Mouse (Mus musculus) neural tube, embryonic 12.5 days (tissue): ENCODE data around the gene Krt42. TPM values are rescaled to one million over a fixed set of nuclear protein-coding genes. Genes with fewer than 3 reads are reported as not detected.
"Not testable (repeated sequence)": the region's sequence is repeated elsewhere in the genome, so short reads cannot be mapped to it uniquely, and the experiment has no call there.

ENCODE experiments used
- ATAC-seq: fragments of 200-750 bp; cut with Nextera tagmentation; 2 replicates; pipeline ENCODE4 v1.8.0; 2017; ENCODE audit warnings: low read depth, mild to moderate bottlenecking, moderate TSS enrichment, moderate library complexity; ENCODE audit not compliant: low FRiP score
- H3K27ac ChIP-seq: fragments of 300-500 bp; sonication (generic); 2 replicates; pipeline ENCODE4 v1.5.1; 2016
- H3K27me3 ChIP-seq: fragments of 300-500 bp; sonication (generic); replicated peaks from 2 replicates; pipeline ENCODE4 v1.6.1; 2016; ENCODE audit warnings: mild to moderate bottlenecking
- H3K36me3 ChIP-seq: fragments of 300-500 bp; sonication (generic); 2 replicates; pipeline ENCODE4 v1.6.1; 2016; ENCODE audit warnings: mild to moderate bottlenecking
- H3K4me1 ChIP-seq: fragments of 300-500 bp; sonication (generic); 2 replicates; pipeline ENCODE4 v1.6.1; 2016
- H3K4me2 ChIP-seq: fragments of 300-500 bp; sonication (generic); replicated peaks from 2 replicates; pipeline ENCODE4 v1.6.1; 2016; ENCODE audit warnings: mild to moderate bottlenecking
- H3K4me3 ChIP-seq: fragments of 300-500 bp; sonication (generic); 2 replicates; pipeline ENCODE4 v1.5.1; 2016
- H3K9ac ChIP-seq: fragments of 300-500 bp; sonication (generic); 2 replicates; pipeline ENCODE4 v1.6.1; 2016; ENCODE audit warnings: mild to moderate bottlenecking
- H3K9me3 ChIP-seq: fragments of 300-500 bp; sonication (generic); 2 replicates; pipeline ENCODE4 v1.6.1; 2016; ENCODE audit warnings: mild to moderate bottlenecking
- WGBS: fragments of 180-500 bp; shearing (Covaris S2); methylation state at CpG from one replicate; pipeline ENCODE4 v1.1.7; 2016; 5-methylcytosine and 5-hydroxymethylcytosine counted together
- polyA plus RNA-seq: library from polyadenylated mRNA; unstranded; fragments of >200 nt; fragmentation: Nextera tagmentation; extraction: Ambion mirVana; gene quantifications from 2 replicates; pipeline ENCODE4 v1.2.1, GENCODE M21; 2016

Krt42 gene
- polyA plus RNA-seq, 1 experiment from 2014 or later: not detected

DNA sequence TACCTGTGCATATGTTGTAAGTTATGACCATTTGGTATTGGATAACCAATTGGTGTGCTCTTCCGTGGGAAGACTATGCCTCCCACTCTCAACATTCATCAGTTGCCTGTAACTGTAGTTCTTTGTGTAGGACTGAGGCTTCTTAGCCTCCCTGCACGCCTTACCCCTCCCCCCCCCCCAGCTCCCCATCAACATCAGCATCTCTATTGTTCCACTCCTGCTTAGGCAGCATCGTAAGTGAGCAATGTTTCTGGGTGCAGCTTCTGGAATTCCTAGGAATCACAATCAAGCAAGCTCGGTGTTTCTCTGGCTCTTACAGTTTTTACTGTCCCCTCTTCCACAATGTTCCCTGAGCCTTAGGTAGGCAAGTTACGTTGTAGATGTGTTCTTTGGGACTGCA is 5.8 kb upstream of the Krt42 start:
- WGBS: 40% methylated on average over 5 of the region's 5 CpGs
- H3K27me3 ChIP-seq: no peaks in the 10 kb centered on the region
- no peaks in the 10 kb centered on the region for H3K9me3 ChIP-seq
- H3K4me3 ChIP-seq: no peak overlapping the region
- no peaks in the 10 kb centered on the region for H3K4me1 ChIP-seq
- no peak for ATAC-seq
- no peak overlapping the region for H3K4me2 ChIP-seq
- no peak overlapping the region for H3K27ac ChIP-seq
- no peaks in the 10 kb centered on the region for H3K36me3 ChIP-seq
- no peak overlapping the region for H3K9ac ChIP-seq

DNA sequence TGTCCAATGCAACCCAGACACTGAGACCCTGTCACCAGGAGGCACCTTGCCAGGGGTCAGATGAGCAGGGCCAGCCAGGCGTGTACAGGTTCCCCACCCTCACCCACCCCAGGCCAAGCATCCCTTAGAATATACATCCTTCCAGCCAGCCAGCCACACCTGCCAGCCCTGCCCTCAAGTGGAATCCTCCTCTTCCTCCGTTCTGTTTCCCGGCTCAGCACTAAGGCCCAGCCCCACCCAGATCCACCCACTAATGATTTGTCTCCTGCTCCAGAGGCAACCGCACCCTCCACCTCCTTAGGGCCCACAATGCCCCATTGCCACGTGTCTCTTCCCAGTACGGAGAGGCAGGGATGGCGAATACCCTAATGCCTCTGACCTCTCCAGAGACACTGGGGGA is 5.0 kb upstream of the Krt42 start:
- Histone ChIP-seq H3K9me3 (no peaks in the 10 kb centered on the region), H3K9ac (no peak overlapping the region), H3K4me2 (no peak overlapping the region), H3K4me3 (no peak overlapping the region), H3K27ac (no peak overlapping the region), H3K27me3 (no peaks in the 10 kb centered on the region), H3K4me1 (no peaks in the 10 kb centered on the region), H3K36me3 (no peaks in the 10 kb centered on the region)
- no peak for ATAC-seq
- WGBS: 67% methylated on average over 7 of the region's 7 CpGs

DNA sequence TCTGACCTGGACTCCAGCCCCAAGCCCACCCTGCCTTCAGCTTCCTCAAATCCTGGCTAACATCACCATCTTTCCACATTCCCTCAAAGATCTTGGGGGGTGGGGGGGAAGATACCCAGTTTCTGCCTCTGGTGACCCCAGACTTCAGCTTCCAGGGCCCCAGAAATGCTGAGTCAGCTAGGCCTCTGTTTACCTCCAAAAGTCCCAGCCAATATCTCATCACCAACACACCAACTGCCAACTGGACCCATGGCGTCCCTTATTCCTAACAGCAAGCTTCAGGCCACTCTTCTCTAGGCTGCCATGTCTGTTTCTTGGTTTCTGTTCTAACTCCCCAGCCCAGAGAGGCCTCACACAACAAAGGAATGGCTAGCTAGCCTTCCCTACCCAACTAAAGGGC is 2.2 kb upstream of the Krt42 start:
- WGBS: 83% methylated on average over 1 of the region's 1 CpGs

DNA sequence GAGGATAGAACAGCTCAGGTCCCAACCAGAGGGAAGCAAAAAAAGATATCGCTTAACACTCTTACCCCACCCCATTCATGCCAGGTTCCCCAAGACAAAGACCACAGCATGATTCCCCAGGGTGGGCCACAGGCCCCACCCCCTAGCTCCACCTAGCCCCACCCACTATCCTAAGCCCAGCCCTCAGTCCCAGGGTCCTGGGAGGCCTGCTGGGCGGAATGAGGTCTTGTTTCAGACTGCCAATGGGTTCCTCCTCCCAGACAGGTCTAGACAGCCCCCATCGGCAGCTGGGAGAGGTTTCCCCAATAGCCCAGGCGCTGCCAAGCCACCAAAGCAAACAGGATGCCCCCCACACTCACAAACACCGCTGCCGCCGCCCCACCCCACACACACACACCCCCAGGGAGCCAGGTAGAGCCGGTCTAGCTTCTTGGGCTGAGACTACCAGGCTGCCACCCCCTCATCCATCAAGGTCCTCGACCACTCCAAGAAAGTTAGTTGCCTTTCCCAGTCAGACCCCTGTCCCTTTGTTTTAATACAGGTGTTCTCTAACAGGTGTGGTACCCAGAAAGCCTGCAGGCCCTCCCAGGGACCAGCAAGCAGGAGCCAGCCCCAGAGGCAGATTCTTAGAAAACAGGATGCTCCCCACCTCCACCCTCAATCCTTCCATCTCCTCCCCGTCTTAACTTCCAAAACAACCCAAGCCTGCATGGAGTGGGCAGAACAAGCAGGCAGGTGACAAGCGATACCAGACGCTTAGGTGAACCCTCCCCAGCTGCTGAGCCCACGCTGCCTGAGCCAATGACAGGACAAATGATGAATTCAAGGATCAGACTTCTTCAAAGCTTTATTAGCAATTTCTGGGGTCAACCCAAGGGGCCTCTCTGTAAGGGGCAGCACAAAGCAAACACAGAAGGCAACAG is 7.4 kb downstream of the Krt42 start:
- Histone ChIP-seq H3K27me3 (no peaks in the 10 kb centered on the region), H3K9ac (no peak overlapping the region), H3K27ac (no peak overlapping the region), H3K4me1 (no peaks in the 10 kb centered on the region), H3K4me3 (no peak overlapping the region), H3K4me2 (no peak overlapping the region), H3K36me3 (no peaks in the 10 kb centered on the region), H3K9me3 (no peaks in the 10 kb centered on the region)
- WGBS: 30% methylated on average over 13 of the region's 13 CpGs
- ATAC-seq: no peak

More for the DNA sequence above, 2.2 kb upstream of the Krt42 start:
- no peaks in the 10 kb centered on the region for H3K4me1 ChIP-seq
- no peaks in the 10 kb centered on the region for H3K36me3 ChIP-seq
- no peak overlapping the region for H3K4me2 ChIP-seq
- H3K9me3 ChIP-seq: no peaks in the 10 kb centered on the region
- no peaks in the 10 kb centered on the region for H3K27me3 ChIP-seq
- no peak for ATAC-seq
- no peak overlapping the region for H3K4me3 ChIP-seq
- H3K27ac ChIP-seq: no peak overlapping the region
- no peak overlapping the region for H3K9ac ChIP-seq

DNA sequence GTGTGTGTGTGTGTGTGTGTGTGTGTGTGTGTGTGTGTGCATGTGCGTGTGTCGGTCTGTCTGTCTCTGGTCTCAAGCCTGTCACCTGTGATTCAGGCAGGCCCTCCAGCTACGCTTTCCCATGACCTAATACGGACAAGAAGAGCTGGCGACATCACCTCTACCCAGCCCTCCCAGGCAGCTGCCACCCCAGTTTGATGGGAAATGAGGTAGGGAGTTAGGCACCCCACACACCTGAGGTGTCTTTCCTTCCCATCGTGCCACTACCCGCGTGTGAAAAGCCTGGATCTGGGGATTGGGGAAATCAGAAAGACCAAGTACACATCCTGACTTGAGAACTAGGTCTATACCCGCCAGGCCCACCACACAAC is 8.5 kb downstream of the Krt42 start:
- Histone ChIP-seq H3K4me3 (no peak overlapping the region), H3K4me2 (no peak overlapping the region), H3K9ac (no peak overlapping the region), H3K27me3 (no peaks in the 10 kb centered on the region), H3K9me3 (no peaks in the 10 kb centered on the region), H3K4me1 (no peaks in the 10 kb centered on the region), H3K27ac (no peak overlapping the region), H3K36me3 (no peaks in the 10 kb centered on the region)
- 79% methylated on average over 9 of the region's 9 CpGs for WGBS
- ATAC-seq: no peak

DNA sequence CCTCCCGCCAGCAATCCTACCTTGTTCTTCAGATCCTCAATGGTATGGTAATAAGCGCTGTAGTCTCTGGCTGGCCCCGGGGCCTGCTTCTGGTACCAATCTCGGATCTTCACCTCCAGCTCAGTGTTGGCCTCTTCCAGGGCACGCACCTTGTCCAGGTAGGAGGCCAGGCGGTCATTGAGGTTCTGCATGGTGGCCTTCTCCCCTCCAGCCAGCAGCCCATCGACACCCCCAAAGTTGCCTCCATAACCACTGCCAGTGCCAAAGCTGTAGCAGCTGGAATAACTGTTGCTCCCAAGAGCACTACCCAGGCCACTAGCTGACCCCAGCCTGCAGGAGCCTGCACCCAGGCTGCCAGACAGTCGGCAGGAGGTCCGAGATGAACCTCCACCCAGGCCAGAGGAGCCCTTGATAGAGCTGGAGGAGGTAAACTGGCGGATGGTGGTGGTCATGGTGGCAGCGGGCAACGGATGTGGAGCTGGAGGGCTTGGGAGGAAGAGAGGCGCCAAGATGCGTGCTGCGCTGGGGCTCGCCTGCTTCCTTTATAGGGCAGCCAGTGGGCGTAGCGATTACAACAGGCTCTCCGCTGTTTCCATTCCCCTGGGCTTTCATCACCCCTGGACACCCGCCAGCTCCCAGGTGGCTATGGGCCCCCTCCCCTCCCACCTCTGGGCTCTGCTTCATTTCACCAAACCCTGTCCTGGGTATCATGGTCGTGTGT is 9.0 kb downstream of the Krt42 start, which contains the start of gene Krt17:
Krt17 (minus strand) TSS at position 516 of the 721 bp plus-strand sequence.
- Histone ChIP-seq H3K4me2 (no peak within 1 kb of the TSS), H3K36me3 (no peaks in the 10 kb centered on the region), H3K9me3 (no peaks in the 10 kb centered on the region), H3K27ac (no peak within 1 kb of the TSS), H3K9ac (no peak within 1 kb of the TSS), H3K4me3 (no peak within 1 kb of the TSS), H3K27me3 (no peaks in the 10 kb centered on the region), H3K4me1 (no peaks in the 10 kb centered on the region)
- 79% methylated on average over 21 of the region's 21 CpGs for WGBS
- no peak for ATAC-seq

DNA sequence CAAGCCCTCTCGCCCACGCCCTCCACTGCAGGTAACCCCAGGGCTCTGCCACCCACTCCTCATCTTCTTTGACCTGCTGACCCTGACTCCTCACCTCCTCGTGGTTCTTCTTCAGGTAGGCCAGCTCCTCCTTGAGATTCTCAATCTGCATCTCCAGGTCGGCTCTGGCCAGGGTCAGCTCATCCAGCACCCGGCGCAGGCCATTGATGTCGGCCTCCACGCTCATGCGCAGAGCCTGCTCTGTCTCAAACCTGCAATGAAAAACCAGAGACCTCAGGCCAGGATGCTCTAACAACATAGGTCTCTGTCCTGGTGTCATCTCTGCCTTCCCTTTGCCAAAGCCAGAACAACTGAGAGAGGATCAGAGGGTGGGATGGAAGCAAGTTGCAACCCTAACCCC is 10.6 kb downstream of the Krt42 start:
- WGBS: 91% methylated on average over 9 of the region's 9 CpGs
- Histone ChIP-seq H3K27me3 (no peaks in the 10 kb centered on the region), H3K27ac (no peak overlapping the region), H3K36me3 (no peaks in the 10 kb centered on the region), H3K9ac (no peak overlapping the region), H3K4me3 (no peak overlapping the region), H3K4me1 (no peaks in the 10 kb centered on the region), H3K9me3 (no peaks in the 10 kb centered on the region), H3K4me2 (no peak overlapping the region)
- no peak for ATAC-seq

DNA sequence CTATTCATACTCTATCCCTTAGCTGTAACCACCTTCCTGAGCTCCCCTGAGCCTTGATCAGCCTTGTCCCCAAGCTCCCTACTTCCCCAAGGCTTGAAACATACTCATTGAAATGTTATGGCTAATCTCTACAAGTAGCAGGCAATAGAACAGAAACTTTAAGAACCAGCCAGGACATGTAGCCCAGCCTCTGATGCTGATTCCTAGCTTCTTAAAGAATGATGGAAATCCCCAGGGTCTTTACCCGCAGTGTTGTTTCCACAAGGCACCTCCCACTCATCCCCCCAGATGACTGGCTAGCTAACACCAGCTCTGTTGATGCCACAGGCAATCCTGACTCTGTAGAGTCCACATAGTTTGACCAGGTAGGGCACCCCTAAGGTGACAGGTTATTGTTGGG is 11.7 kb downstream of the Krt42 start:
- no peaks in the 10 kb centered on the region for H3K9me3 ChIP-seq

DNA sequence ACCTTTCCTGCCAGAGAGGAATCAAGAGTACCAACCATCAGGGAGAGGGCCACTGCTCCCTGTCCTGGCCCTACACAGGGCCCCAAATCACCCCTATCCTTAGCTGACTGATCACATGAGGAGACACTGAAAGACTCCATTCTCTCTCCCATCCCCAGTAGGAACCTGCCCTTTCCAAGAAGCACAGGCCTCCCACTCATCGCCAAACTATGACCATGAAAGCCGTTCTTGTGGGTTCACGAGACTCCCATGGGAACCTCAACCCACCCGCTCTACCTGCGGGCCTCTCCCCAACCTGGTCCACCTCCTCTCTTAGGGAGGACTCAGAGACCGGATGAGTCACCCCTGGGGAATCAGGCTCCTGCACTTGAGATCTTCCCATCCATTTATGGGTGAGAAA is 14.2 kb downstream of the Krt42 start:
- Histone ChIP-seq H3K27ac (no peak overlapping the region), H3K4me1 (no peaks in the 10 kb centered on the region), H3K27me3 (no peaks in the 10 kb centered on the region), H3K36me3 (no peaks in the 10 kb centered on the region), H3K9ac (no peak overlapping the region), H3K4me3 (no peak overlapping the region), H3K9me3 (no peaks in the 10 kb centered on the region), H3K4me2 (no peak overlapping the region)
- WGBS: 91% methylated on average over 6 of the region's 6 CpGs
- no peak for ATAC-seq

More for the DNA sequence above, 11.7 kb downstream of the Krt42 start:
- no peak overlapping the region for H3K9ac ChIP-seq
- no peak overlapping the region for H3K27ac ChIP-seq
- no peak overlapping the region for H3K4me3 ChIP-seq
- no peaks in the 10 kb centered on the region for H3K27me3 ChIP-seq
- WGBS: 93% methylated on average over 1 of the region's 1 CpGs
- ATAC-seq: no peak
- no peaks in the 10 kb centered on the region for H3K36me3 ChIP-seq
- no peak overlapping the region for H3K4me2 ChIP-seq
- no peaks in the 10 kb centered on the region for H3K4me1 ChIP-seq

DNA sequence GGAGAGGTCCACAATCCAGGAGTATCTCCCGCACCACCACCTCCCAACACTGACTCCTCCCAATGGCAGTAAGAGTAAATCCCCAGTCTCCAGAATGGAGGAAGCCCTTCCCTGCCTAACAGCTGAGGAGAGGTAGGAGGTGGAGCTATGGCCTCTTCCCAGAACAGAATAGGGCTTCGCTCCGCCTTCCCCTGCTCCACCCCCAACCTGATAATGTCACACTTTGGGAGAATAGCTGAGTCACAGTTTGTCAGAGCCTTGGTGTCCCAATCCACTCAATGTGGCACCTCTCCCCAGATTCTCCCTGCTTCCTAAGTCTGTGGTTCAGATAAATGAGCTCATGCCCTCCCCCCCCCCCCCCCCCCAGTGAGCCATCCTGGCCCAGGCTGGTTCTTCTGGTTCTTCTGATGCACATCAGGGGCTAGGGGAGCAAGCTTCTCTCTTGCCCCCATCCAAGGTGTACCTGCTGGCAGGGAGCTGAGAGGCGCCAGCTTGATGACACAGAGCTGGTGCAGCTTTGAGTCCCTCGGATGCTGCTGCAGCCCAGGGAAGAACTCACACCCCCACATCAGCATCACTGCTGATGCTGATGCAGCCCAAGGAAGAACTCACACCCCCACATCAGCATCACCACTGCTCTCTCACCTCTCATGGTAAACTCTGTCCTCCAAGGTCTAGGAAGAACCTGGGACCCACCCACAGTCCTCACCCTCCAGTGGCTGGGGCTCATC is 15.1 kb downstream of the Krt42 start:
- H3K27ac ChIP-seq: no peak overlapping the region
- H3K4me2 ChIP-seq: no peak overlapping the region
- no peaks in the 10 kb centered on the region for H3K9me3 ChIP-seq
- ATAC-seq: no peak
- no peak overlapping the region for H3K4me3 ChIP-seq
- no peaks in the 10 kb centered on the region for H3K36me3 ChIP-seq
- H3K9ac ChIP-seq: no peak overlapping the region
- H3K4me1 ChIP-seq: no peaks in the 10 kb centered on the region
- WGBS: 71% methylated on average over 5 of the region's 5 CpGs
- H3K27me3 ChIP-seq: no peaks in the 10 kb centered on the region

DNA sequence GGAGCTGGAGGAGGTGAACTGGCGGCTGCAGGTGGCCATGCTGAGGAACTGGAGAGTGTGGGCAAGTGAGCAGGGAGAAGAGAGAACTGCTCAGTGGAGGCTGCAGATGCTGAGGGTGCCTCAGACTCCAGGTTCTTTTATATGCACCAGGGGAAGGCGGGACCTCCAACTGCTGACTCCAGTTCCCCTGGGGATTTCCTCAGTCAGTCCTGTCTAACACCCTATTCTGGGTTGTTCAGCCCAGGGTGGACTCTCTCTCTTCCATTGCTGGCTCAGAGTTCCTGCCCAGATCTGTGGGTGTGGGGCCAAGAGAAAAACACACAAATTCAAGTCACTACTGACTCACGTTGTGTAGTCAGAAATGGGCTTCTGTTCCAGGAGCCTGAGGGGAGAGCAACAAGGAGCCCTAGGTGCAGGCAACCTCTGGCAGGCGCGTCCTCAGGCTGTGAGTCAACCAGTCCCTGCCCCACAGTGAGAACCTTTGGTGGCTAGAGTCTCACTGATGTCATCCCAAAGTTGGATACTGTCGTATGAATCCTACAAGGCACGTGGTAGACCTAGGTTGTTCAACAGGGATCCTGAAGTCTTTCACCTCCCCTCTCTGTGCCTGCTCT is 20.7 kb downstream of the Krt42 start, which contains the start of gene Krt16:
Krt16 (minus strand) TSS at position 51 of the 614 bp plus-strand sequence.
- WGBS: 85% methylated on average over 7 of the region's 7 CpGs
- Histone ChIP-seq H3K9ac (no peak within 1 kb of the TSS), H3K9me3 (no peaks in the 10 kb centered on the region), H3K27ac (no peak within 1 kb of the TSS), H3K36me3 (no peaks in the 10 kb centered on the region), H3K4me2 (no peak within 1 kb of the TSS), H3K4me3 (no peak within 1 kb of the TSS), H3K4me1 (no peaks in the 10 kb centered on the region), H3K27me3 (no peaks in the 10 kb centered on the region)
- no peak for ATAC-seq

DNA sequence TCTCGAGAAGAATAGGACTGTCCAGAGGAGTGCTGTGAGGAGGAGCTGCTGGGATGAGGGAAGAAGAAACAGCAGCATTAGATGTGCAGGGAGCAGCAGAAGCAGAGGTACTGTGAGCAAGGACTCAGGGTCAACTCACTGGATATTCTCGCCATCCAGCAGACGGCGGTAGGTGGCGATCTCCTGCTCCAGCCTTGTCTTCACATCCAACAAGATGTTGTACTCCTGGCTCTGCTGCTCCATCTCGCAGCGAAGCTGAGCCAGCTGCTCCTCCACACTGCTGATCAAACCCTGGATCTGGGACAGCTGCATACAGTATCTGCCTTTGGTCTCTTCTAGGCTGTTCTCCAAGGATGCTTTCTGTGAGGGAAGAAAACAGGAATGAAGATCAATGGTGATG is 23.2 kb downstream of the Krt42 start:
- 64% methylated on average over 7 of the region's 7 CpGs for WGBS
- H3K27me3 ChIP-seq, H3K4me3 ChIP-seq, H3K9ac ChIP-seq, H3K4me1 ChIP-seq, H3K9me3 ChIP-seq, H3K4me2 ChIP-seq, H3K27ac ChIP-seq, H3K36me3 ChIP-seq, ATAC-seq: not testable (repeated sequence)
